Mouse (Mus musculus): ENCODE results near the gene Prss12. TPM values are rescaled to one million over a fixed set of nuclear protein-coding genes. Genes with fewer than 3 reads are reported as not detected.

The Prss12 gene
- 8.4 and 13.9 TPM in 2 replicates for polyA plus RNA-seq (2016; fragmentation: Nextera tagmentation; extraction: Ambion mirVana)

- peak within 1 kb of the TSS; percentile 60 for H3K4me3 ChIP-seq
- H3K9ac ChIP-seq (replicated peaks) = peak within 1 kb of the TSS; percentile 68
- H3K4me1 ChIP-seq = peaks cover 11% of the 10 kb centered on the region
- H3K9me3 ChIP-seq = no peaks in the 10 kb centered on the region
- WGBS = under 1% methylated on average over 80 of the region's 84 CpGs
- peak; percentile 78 for ATAC-seq (ENCODE audit: low FRiP score, low read depth)
- H3K27me3 ChIP-seq = peaks cover 28% of the 10 kb centered on the region
- H3K36me3 ChIP-seq = no peaks in the 10 kb centered on the region
- peak within 1 kb of the TSS; percentile 98 for H3K4me2 ChIP-seq (replicated peaks)
- no peak within 1 kb of the TSS for H3K27ac ChIP-seq (replicated peaks)
Observed at GRCm38 (mm10) chr3:123446708-123447537, at the start of gene Prss12. Prss12 (plus strand) TSS chr3:123446913.

DNA sequence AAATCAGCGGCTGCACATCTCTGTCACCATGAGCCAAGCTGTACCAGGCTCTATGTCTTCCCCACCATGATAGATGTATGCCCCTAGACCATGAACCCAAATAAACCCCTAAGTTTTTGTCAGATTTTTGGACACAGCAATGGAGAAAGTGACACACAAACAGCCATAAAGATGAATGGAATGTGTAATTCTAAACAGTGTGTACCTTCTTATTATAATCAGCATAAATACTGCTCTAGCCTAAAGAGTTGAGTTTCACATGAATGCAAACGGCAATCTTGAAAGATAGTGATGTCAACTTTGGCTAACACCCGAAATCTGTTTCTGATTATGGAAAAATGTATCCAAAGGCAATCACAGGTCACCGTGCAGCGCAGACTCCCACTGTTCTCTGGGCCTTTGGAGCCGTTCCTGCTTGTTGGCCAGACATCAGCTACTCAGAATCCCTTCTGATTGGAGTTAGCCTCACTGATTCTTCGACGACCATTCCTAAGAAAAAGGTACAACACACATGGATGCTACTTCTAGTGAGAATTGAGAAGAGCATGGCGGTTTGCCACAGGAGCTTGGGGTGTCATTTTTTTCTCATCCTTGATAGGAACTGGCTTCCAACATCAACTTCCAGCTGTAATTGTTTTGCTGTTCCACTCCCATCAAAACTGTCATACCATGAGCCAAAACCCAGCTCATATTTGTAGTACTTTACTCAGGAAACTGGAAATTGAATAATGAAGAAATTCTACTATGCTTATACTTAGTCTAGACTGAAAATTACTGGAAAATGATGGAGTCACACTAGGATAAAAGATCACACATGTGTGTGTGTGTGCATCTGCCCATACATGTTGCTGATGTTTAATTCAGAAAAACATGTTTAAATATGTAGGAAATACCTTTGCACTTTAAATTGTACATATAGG lies 48.9 kb upstream of the Prss12 start:
- H3K4me1 ChIP-seq = no peaks in the 10 kb centered on the region
- no peak overlapping the region for H3K4me3 ChIP-seq
- WGBS = 80% methylated on average over 9 of the region's 9 CpGs
- no peak overlapping the region for H3K4me2 ChIP-seq (replicated peaks)
- H3K36me3 ChIP-seq = no peaks in the 10 kb centered on the region
- no peak overlapping the region for H3K9ac ChIP-seq (replicated peaks)
- no peaks in the 10 kb centered on the region for H3K27me3 ChIP-seq
- no peak for ATAC-seq (ENCODE audit: low FRiP score, low read depth)
- H3K9me3 ChIP-seq = no peaks in the 10 kb centered on the region
- no peak overlapping the region for H3K27ac ChIP-seq (replicated peaks)

- Histone ChIP-seq H3K9ac (replicated peaks) (no peak overlapping the region), H3K27me3 (no peaks in the 10 kb centered on the region), H3K4me1 (no peaks in the 10 kb centered on the region), H3K36me3 (no peaks in the 10 kb centered on the region), H3K27ac (replicated peaks) (no peak overlapping the region), H3K9me3 (no peaks in the 10 kb centered on the region), H3K4me3 (no peak overlapping the region), H3K4me2 (replicated peaks) (no peak overlapping the region)
- no peak for ATAC-seq (ENCODE audit: low FRiP score, low read depth)
- 87% methylated on average over 3 of the region's 3 CpGs for WGBS
Observed at GRCm38 (mm10) chr3:123404945-123405344, 41.8 kb upstream of the Prss12 start.

GRCm38 (mm10) chr3:123411821-123412578 lies 34.7 kb upstream of the Prss12 start:
- no peaks in the 10 kb centered on the region for H3K9me3 ChIP-seq
- 79% methylated on average over 6 of the region's 6 CpGs for WGBS
- H3K4me2 ChIP-seq (replicated peaks) = no peak overlapping the region
- no peaks in the 10 kb centered on the region for H3K36me3 ChIP-seq
- H3K27me3 ChIP-seq = no peaks in the 10 kb centered on the region
- no peaks in the 10 kb centered on the region for H3K4me1 ChIP-seq
- H3K9ac ChIP-seq (replicated peaks) = no peak overlapping the region
- H3K4me3 ChIP-seq = no peak overlapping the region
- no peak overlapping the region for H3K27ac ChIP-seq (replicated peaks)
- no peak for ATAC-seq (ENCODE audit: low FRiP score, low read depth)

GRCm38 (mm10) chr3:123413173-123413572 lies 33.5 kb upstream of the Prss12 start:
- Histone ChIP-seq H3K27ac (replicated peaks) (no peak overlapping the region), H3K27me3 (no peaks in the 10 kb centered on the region), H3K36me3 (no peaks in the 10 kb centered on the region), H3K9me3 (no peaks in the 10 kb centered on the region), H3K4me3 (no peak overlapping the region), H3K4me2 (replicated peaks) (no peak overlapping the region), H3K9ac (replicated peaks) (no peak overlapping the region), H3K4me1 (no peaks in the 10 kb centered on the region)
- ATAC-seq (ENCODE audit: low FRiP score, low read depth) = no peak
- 22% methylated on average over 5 of the region's 5 CpGs for WGBS

GRCm38 (mm10) chr3:123425647-123426046 lies 21.1 kb upstream of the Prss12 start:
- no peak overlapping the region for H3K27ac ChIP-seq (replicated peaks)
- H3K36me3 ChIP-seq = no peaks in the 10 kb centered on the region
- H3K4me3 ChIP-seq = no peak overlapping the region
- no peaks in the 10 kb centered on the region for H3K9me3 ChIP-seq
- ATAC-seq (ENCODE audit: low FRiP score, low read depth) = no peak
- no peaks in the 10 kb centered on the region for H3K4me1 ChIP-seq
- H3K4me2 ChIP-seq (replicated peaks) = no peak overlapping the region
- H3K27me3 ChIP-seq = no peaks in the 10 kb centered on the region
- H3K9ac ChIP-seq (replicated peaks) = no peak overlapping the region
- WGBS = 73% methylated on average over 2 of the region's 2 CpGs

GRCm38 (mm10) chr3:123428005-123428404 lies 18.7 kb upstream of the Prss12 start:
- Histone ChIP-seq H3K36me3 (no peaks in the 10 kb centered on the region), H3K4me2 (replicated peaks) (no peak overlapping the region), H3K4me3 (no peak overlapping the region), H3K27ac (replicated peaks) (no peak overlapping the region), H3K27me3 (no peaks in the 10 kb centered on the region), H3K9me3 (no peaks in the 10 kb centered on the region), H3K4me1 (no peaks in the 10 kb centered on the region), H3K9ac (replicated peaks) (no peak overlapping the region)
- WGBS = 71% methylated on average over 4 of the region's 4 CpGs
- ATAC-seq (ENCODE audit: low FRiP score, low read depth) = no peak

GRCm38 (mm10) chr3:123429597-123430458 lies 16.9 kb upstream of the Prss12 start:
- Histone ChIP-seq H3K4me2 (replicated peaks) (no peak overlapping the region), H3K36me3 (no peaks in the 10 kb centered on the region), H3K27me3 (no peaks in the 10 kb centered on the region), H3K9ac (replicated peaks) (no peak overlapping the region), H3K27ac (replicated peaks) (no peak overlapping the region), H3K9me3 (no peaks in the 10 kb centered on the region), H3K4me1 (no peaks in the 10 kb centered on the region), H3K4me3 (no peak overlapping the region)
- 89% methylated on average over 22 of the region's 22 CpGs for WGBS
- ATAC-seq (ENCODE audit: low FRiP score, low read depth) = no peak

- no peak overlapping the region for H3K9ac ChIP-seq (replicated peaks)
- no peak for ATAC-seq (ENCODE audit: low FRiP score, low read depth)
- H3K4me2 ChIP-seq (replicated peaks) = no peak overlapping the region
- H3K4me3 ChIP-seq = no peak overlapping the region
- H3K9me3 ChIP-seq = no peaks in the 10 kb centered on the region
- H3K27me3 ChIP-seq = no peaks in the 10 kb centered on the region
- H3K36me3 ChIP-seq = no peaks in the 10 kb centered on the region
- WGBS = 79% methylated on average over 5 of the region's 5 CpGs
- H3K27ac ChIP-seq (replicated peaks) = no peak overlapping the region
- no peaks in the 10 kb centered on the region for H3K4me1 ChIP-seq
Observed at GRCm38 (mm10) chr3:123431951-123432674, 14.6 kb upstream of the Prss12 start.

DNA sequence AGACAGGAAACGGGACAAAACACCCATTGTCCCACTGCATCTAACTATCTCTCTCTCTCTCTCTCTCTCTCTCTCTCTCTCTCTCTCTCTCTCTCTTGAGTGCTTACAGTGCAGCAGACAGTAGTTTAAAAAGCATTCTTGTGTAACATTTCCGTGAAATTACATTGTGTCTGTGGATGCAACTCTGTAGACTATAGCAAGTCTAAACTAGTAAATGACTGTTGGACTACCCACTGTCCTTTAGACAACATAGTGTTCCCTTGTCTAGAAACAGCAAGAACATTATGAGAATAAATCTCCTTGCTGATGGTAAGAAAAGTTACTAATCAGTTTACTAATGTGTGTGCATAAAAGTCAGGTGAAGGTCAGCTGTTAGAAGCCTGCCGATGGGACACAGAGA lies 13.4 kb upstream of the Prss12 start:
- no peaks in the 10 kb centered on the region for H3K9me3 ChIP-seq
- no peak for ATAC-seq (ENCODE audit: low FRiP score, low read depth)
- no peak overlapping the region for H3K4me3 ChIP-seq
- no peak overlapping the region for H3K9ac ChIP-seq (replicated peaks)
- no peaks in the 10 kb centered on the region for H3K4me1 ChIP-seq
- no peaks in the 10 kb centered on the region for H3K27me3 ChIP-seq
- H3K4me2 ChIP-seq (replicated peaks) = no peak overlapping the region
- no peaks in the 10 kb centered on the region for H3K36me3 ChIP-seq
- 78% methylated on average over 3 of the region's 3 CpGs for WGBS
- no peak overlapping the region for H3K27ac ChIP-seq (replicated peaks)
